Mouse (Mus musculus) MEL (cell line): ENCODE results near the gene Atg7. TPM values are rescaled to one million over a fixed set of nuclear protein-coding genes. Genes with fewer than 3 reads are reported as not detected.
"Not testable (repeated sequence)": the region's sequence is repeated elsewhere in the genome, so short reads cannot be mapped to it uniquely, and the experiment has no call there.

Experiments used
- DNase-seq: peaks from one replicate; pipeline ENCODE4 v3.0.0; 2011; ENCODE audit warnings: low read depth, low spot score
- H3K27ac ChIP-seq: 2 replicates; pipeline ENCODE4 v1.5.1; 2012; ENCODE audit warnings: low read depth, mild to moderate bottlenecking, control low read depth, low read length, moderate library complexity; ENCODE audit not compliant: control insufficient read depth
- H3K27me3 ChIP-seq, 2 experiments: fragments of 150-350 bp in 1 of 2; sonication (generic) in 1 of 2; 2 replicates each; pipeline ENCODE4 v1.6.1; 2012; ENCODE audit warnings: low read length in 2 of 2, mild to moderate bottlenecking in 2 of 2, improper control_type of control experiment in 1 of 2, moderate library complexity in 1 of 2; ENCODE audit not compliant: insufficient read depth in 2 of 2, control insufficient read depth in 1 of 2
- H3K36me3 ChIP-seq, 2 experiments: 2 replicates each; pipeline ENCODE4 v1.6.1; 2012 to 2014; ENCODE audit warnings: low read length in 2 of 2, improper control_type of control experiment in 1 of 2, inconsistent platforms in 1 of 2, mild to moderate bottlenecking in 1 of 2; ENCODE audit not compliant: insufficient read depth in 2 of 2, control insufficient read depth in 1 of 2
- H3K4me1 ChIP-seq, 2 experiments: fragments of 150-350 bp in 1 of 2; sonication (generic) in 1 of 2; 2 replicates each; pipeline ENCODE4 v1.6.1; 2012; ENCODE audit warnings: low read length in 2 of 2, improper control_type of control experiment in 1 of 2, mild to moderate bottlenecking in 1 of 2; ENCODE audit not compliant: insufficient read depth in 2 of 2, control insufficient read depth in 1 of 2
- H3K4me3 ChIP-seq, 2 experiments: fragments of 150-350 bp in 1 of 2; sonication (generic) in 1 of 2; 2 replicates each; pipeline ENCODE4 v1.5.1; 2012; ENCODE audit warnings: low read depth in 2 of 2, low read length in 2 of 2, mild to moderate bottlenecking in 2 of 2, moderate library complexity in 2 of 2, control low read depth in 1 of 2, improper control_type of control experiment in 1 of 2; ENCODE audit not compliant: control insufficient read depth in 1 of 2, insufficient read depth in 1 of 2
- H3K79me2 ChIP-seq: 2 replicates; pipeline ENCODE4 v1.6.1; 2012; ENCODE audit warnings: mild to moderate bottlenecking, low read length, moderate library complexity; ENCODE audit not compliant: control insufficient read depth, poor library complexity, insufficient read depth
- H3K9ac ChIP-seq: 2 replicates; pipeline ENCODE4 v1.6.1; 2012; ENCODE audit warnings: low read depth, mild to moderate bottlenecking, control low read depth, low read length, moderate library complexity; ENCODE audit not compliant: control insufficient read depth, poor library complexity, severe bottlenecking
- H3K9me3 ChIP-seq: fragments of 150-350 bp; sonication (generic); replicated peaks from 2 replicates; pipeline ENCODE4 v1.6.1; 2012; ENCODE audit warnings: mild to moderate bottlenecking, low read length, improper control_type of control experiment, moderate library complexity; ENCODE audit not compliant: insufficient read depth
- BHLHE40 ChIP-seq: IDR thresholded peaks from 2 replicates; pipeline ENCODE4 v1.6.1; 2012; ENCODE audit warnings: low read depth, mild to moderate bottlenecking, inconsistent platforms, low read length, improper control_type of control experiment, borderline replicate concordance
- CHD2 ChIP-seq: IDR thresholded peaks from 2 replicates; pipeline ENCODE4 v1.6.1; 2011; ENCODE audit warnings: low read length, improper control_type of control experiment
- ELF1 ChIP-seq: IDR thresholded peaks from 2 replicates; pipeline ENCODE4 v1.6.1; 2014; ENCODE audit warnings: low read depth, mild to moderate bottlenecking, inconsistent platforms, low read length, improper control_type of control experiment, moderate library complexity
- EP300 ChIP-seq, 2 experiments: IDR thresholded peaks; 2 replicates each; pipeline ENCODE4 v1.6.1; 2011; ENCODE audit warnings: improper control_type of control experiment in 2 of 2, low read length in 2 of 2, low read depth in 1 of 2, mild to moderate bottlenecking in 1 of 2
- GABPA ChIP-seq: IDR thresholded peaks from 2 replicates; pipeline ENCODE4 v1.6.1; 2012; ENCODE audit warnings: low read depth, mild to moderate bottlenecking, inconsistent platforms, low read length, improper control_type of control experiment, moderate library complexity
- HCFC1 ChIP-seq: IDR thresholded peaks from 2 replicates; pipeline ENCODE4 v1.6.1; 2012; ENCODE audit warnings: low read depth, mild to moderate bottlenecking, inconsistent platforms, low read length, improper control_type of control experiment, moderate library complexity
- MAFK ChIP-seq: IDR thresholded peaks from 2 replicates; pipeline ENCODE4 v1.6.1; 2011; ENCODE audit warnings: low read depth, mild to moderate bottlenecking, low read length, improper control_type of control experiment, borderline replicate concordance
- MAX ChIP-seq: IDR thresholded peaks from 2 replicates; pipeline ENCODE4 v1.6.1; 2011; ENCODE audit warnings: low read length, improper control_type of control experiment
- MAZ ChIP-seq: IDR thresholded peaks from 2 replicates; pipeline ENCODE4 v1.6.1; 2012; ENCODE audit warnings: low read depth, mild to moderate bottlenecking, inconsistent platforms, low read length, improper control_type of control experiment
- MXI1 ChIP-seq: IDR thresholded peaks from 2 replicates; pipeline ENCODE4 v1.6.1; 2011; ENCODE audit warnings: mild to moderate bottlenecking, low read depth, low read length, improper control_type of control experiment
- NELFE ChIP-seq: IDR thresholded peaks from 2 replicates; pipeline ENCODE4 v1.6.1; 2011; ENCODE audit warnings: low read depth, low read length, improper control_type of control experiment
- NRF1 ChIP-seq: IDR thresholded peaks from 2 replicates; pipeline ENCODE4 v1.6.1; 2014; ENCODE audit warnings: low read depth, mild to moderate bottlenecking, inconsistent platforms, low read length, improper control_type of control experiment, moderate library complexity; ENCODE audit not compliant: poor library complexity, insufficient read depth, severe bottlenecking
- POLR2A ChIP-seq, 2 experiments: IDR thresholded peaks; 2 replicates each; pipeline ENCODE4 v1.6.1; 2011 to 2012; ENCODE audit warnings: low read length in 2 of 2, mild to moderate bottlenecking in 2 of 2, control low read depth in 1 of 2, improper control_type of control experiment in 1 of 2, low read depth in 1 of 2, moderate library complexity in 1 of 2; ENCODE audit not compliant: control insufficient read depth in 1 of 2, insufficient read depth in 1 of 2, poor library complexity in 1 of 2
- POLR2AphosphoS2 ChIP-seq: IDR thresholded peaks from 2 replicates; pipeline ENCODE4 v1.6.1; 2011; ENCODE audit warnings: low read length, improper control_type of control experiment
- SIN3A ChIP-seq: IDR thresholded peaks from 2 replicates; pipeline ENCODE4 v1.6.1; 2012; ENCODE audit warnings: low read length, improper control_type of control experiment, inconsistent platforms
- TBP ChIP-seq: IDR thresholded peaks from 2 replicates; pipeline ENCODE4 v1.8.0; 2011; ENCODE audit warnings: low read depth, low read length, improper control_type of control experiment
- TCF12 ChIP-seq: IDR thresholded peaks from 2 replicates; pipeline ENCODE4 v1.6.1; 2014; ENCODE audit warnings: low read depth, mild to moderate bottlenecking, inconsistent platforms, low read length, improper control_type of control experiment, moderate library complexity
- ZMIZ1 ChIP-seq: IDR thresholded peaks from 2 replicates; pipeline ENCODE4 v1.6.1; 2012; ENCODE audit warnings: low read depth, mild to moderate bottlenecking, inconsistent platforms, low read length, improper control_type of control experiment, moderate library complexity
- polyA plus RNA-seq, 2 experiments: library from polyadenylated mRNA; stranded (reverse) in 1 of 2; unstranded in 1 of 2; fragments of >175 nt in 1 of 2; fragments of >200 nt in 1 of 2; gene quantifications; 2 replicates each; pipeline versions ENCODE4 v1.2.1 to v1.2.4; 2012; ENCODE audit warnings: low replicate concordance in 2 of 2, low read depth in 1 of 2; ENCODE audit not compliant: insufficient read length in 2 of 2, insufficient read depth in 1 of 2, missing spikeins in 1 of 2
- total RNA-seq: library from RNA; depleted of rRNA; stranded (reverse); fragments of 300-350 nt; gene quantifications from 2 replicates; pipeline ENCODE4 v1.2.3, GENCODE M21; 2012; rRNA removed

Gene Atg7
- total RNA-seq (11.3 and 14.6 TPM in 2 replicates), polyA plus RNA-seq (10 to 100 TPM in 1 of 2 experiments, not detected in 1; 14.6 TPM)

GRCm38 (mm10) chr6:114642601-114643528 lies at the start of gene Atg7:
Gene Atg7 (plus strand): TSS chr6:114643097.
- peak; percentile 95 for DNase-seq
- peak; percentile 80; the same call in 1 of the 2 replicates for TF ChIP-seq MAZ
- TF ChIP-seq BHLHE40 = no peak
- TF ChIP-seq MAFK = no peak
- 0 out of 4 replicates have a peak, but pooled peaks of 1 of the 2 experiments have one; percentile 33 for TF ChIP-seq EP300 (IDR thresholded peaks at IDR 0.05; ENCODE audit: low read depth in 1 of 2, low read length in 2 of 2)
- TF ChIP-seq NELFE = peak; percentile 85
- peak; percentile 65 for TF ChIP-seq MAX
- TF ChIP-seq GABPA = no peak
- TF ChIP-seq ELF1 = peak; percentile 100
- peak; percentile 62; the same call in 1 of the 2 replicates for TF ChIP-seq POLR2AphosphoS2
- no peak for TF ChIP-seq CHD2
- TF ChIP-seq TBP = peak; percentile 84
- TF ChIP-seq POLR2A (IDR thresholded peaks at IDR 0.05; ENCODE audit: control insufficient read depth in 1 of 2, insufficient read depth in 1 of 2, low read depth in 1 of 2, low read length in 2 of 2, poor library complexity in 1 of 2) = peak; percentile 67 to 88
- TF ChIP-seq TCF12 = peak; percentile 63
- TF ChIP-seq NRF1 = peak; percentile 90
- TF ChIP-seq MXI1 = peak; percentile 92
- peak; percentile 63; the same call in 1 of the 2 replicates for TF ChIP-seq ZMIZ1
- TF ChIP-seq HCFC1 = peak; percentile 95
- TF ChIP-seq SIN3A = peak; percentile 99
- H3K4me3 ChIP-seq = peak within 1 kb of the TSS; percentile 95 to 96
- no peaks in the 10 kb centered on the region for H3K4me1 ChIP-seq
- H3K36me3 ChIP-seq = peaks cover 0 to 8% of the 10 kb centered on the region in 2 experiments; a peak in 2 of 4 replicates
- H3K9ac ChIP-seq = peak within 1 kb of the TSS; percentile 86
- peak within 1 kb of the TSS; percentile 45; the same call in 1 of the 2 replicates for H3K27ac ChIP-seq
- H3K79me2 ChIP-seq = peaks cover 6% of the 10 kb centered on the region
- no peaks in the 10 kb centered on the region for H3K27me3 ChIP-seq
- no peaks in the 10 kb centered on the region for H3K9me3 ChIP-seq

DNA sequence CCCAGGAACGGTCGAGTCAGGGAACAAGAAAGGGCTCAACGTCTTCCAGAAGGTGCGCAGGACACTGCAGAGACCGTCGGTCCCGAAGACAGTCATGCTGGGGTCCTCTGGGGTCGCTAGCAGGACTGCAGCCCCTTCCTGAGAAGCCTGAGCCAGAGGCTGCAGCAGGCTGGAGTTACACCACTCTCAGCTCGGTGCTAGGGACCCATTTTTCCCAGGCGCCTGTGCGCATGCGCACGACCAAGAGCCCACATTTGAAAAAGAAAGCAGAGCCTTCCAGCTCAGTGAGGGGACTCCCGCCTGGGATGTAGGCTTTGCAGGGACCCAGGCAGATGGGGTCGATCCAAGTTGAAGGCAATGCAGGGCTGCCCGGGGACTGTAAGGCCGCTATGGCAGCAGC lies 28.8 kb upstream of the Atg7 start:
- H3K79me2 ChIP-seq, H3K27me3 ChIP-seq, DNase-seq, H3K9me3 ChIP-seq, H3K4me3 ChIP-seq, H3K36me3 ChIP-seq, H3K9ac ChIP-seq, H3K4me1 ChIP-seq, H3K27ac ChIP-seq: not testable (repeated sequence)

GRCm38 (mm10) chr6:114633886-114634285 lies 9.0 kb upstream of the Atg7 start:
- H3K27ac ChIP-seq, H3K4me3 ChIP-seq, H3K4me1 ChIP-seq, DNase-seq, H3K79me2 ChIP-seq, H3K9ac ChIP-seq, H3K9me3 ChIP-seq, H3K27me3 ChIP-seq, H3K36me3 ChIP-seq: not testable (repeated sequence)
